Mouse (Mus musculus) liver, adult 2 months (tissue): ENCODE results near the gene Fam213a. TPM values are rescaled to one million over a fixed set of nuclear protein-coding genes. Genes with fewer than 3 reads are reported as not detected.

Experiments used
- DNase-seq: peaks from one replicate; pipeline ENCODE4 v3.0.0-alpha.2; 2011; ENCODE audit warnings: low read depth, low spot score; ENCODE audit errors: extremely low read depth
- H3K27ac ChIP-seq: fragments of 200-500 bp; replicated peaks from 2 replicates; pipeline ENCODE4 v1.5.1; 2012; ENCODE audit warnings: low read depth, mild to moderate bottlenecking, control low read depth, inconsistent platforms, low read length; ENCODE audit not compliant: insufficient read depth
- H3K27me3 ChIP-seq: fragments of 200-500 bp; 2 replicates; pipeline ENCODE4 v1.6.1; 2012; ENCODE audit warnings: mild to moderate bottlenecking, moderate library complexity, low read length, inconsistent platforms; ENCODE audit not compliant: control insufficient read depth, insufficient read depth
- H3K36me3 ChIP-seq: fragments of 200-500 bp; 2 replicates; pipeline ENCODE4 v1.6.1; 2012; ENCODE audit warnings: low read length, inconsistent platforms; ENCODE audit not compliant: control insufficient read depth, insufficient read depth
- H3K4me1 ChIP-seq: fragments of 200-500 bp; 2 replicates; pipeline ENCODE4 v1.6.1; 2011; ENCODE audit warnings: low read length; ENCODE audit not compliant: control insufficient read depth, insufficient read depth
- H3K4me3 ChIP-seq: fragments of 200-500 bp; 2 replicates; pipeline ENCODE4 v1.5.1; 2011; ENCODE audit warnings: low read depth, mild to moderate bottlenecking, control low read depth, low read length, moderate library complexity; ENCODE audit not compliant: insufficient read depth
- H3K79me2 ChIP-seq: fragments of 200-500 bp; 2 replicates; pipeline ENCODE4 v1.6.1; 2012; ENCODE audit warnings: inconsistent platforms, mild to moderate bottlenecking, low read length, moderate library complexity; ENCODE audit not compliant: control insufficient read depth, insufficient read depth
- H3K9ac ChIP-seq: fragments of 200-500 bp; 2 replicates; pipeline ENCODE4 v1.6.1; 2012; ENCODE audit warnings: low read depth, mild to moderate bottlenecking, control low read depth, inconsistent platforms, low read length
- CTCF ChIP-seq: fragments of 200-500 bp; IDR thresholded peaks from 2 replicates; pipeline ENCODE4 v1.5.1; 2011; ENCODE audit warnings: low read depth, low read length, control low read depth
- POLR2A ChIP-seq: fragments of 200-500 bp; IDR thresholded peaks from 2 replicates; pipeline ENCODE4 v1.6.1; 2011; ENCODE audit warnings: low read length, control low read depth; ENCODE audit not compliant: insufficient read depth; ENCODE audit errors: extremely low read depth
- WGBS: fragments of 180-500 bp; shearing (Covaris S2); methylation state at CpG from one replicate; pipeline ENCODE4 v1.1.7; 2018; 5-methylcytosine and 5-hydroxymethylcytosine counted together
- polyA plus RNA-seq: library from polyadenylated mRNA; depleted of rRNA; stranded (reverse); fragments of >200 nt; gene quantifications from 2 replicates; pipeline ENCODE4 v1.2.3, GENCODE M21; 2012
- total RNA-seq: library from RNA; depleted of rRNA; stranded (reverse); fragments of >200 nt; gene quantifications from 2 replicates; pipeline ENCODE4 v1.2.3, GENCODE M21; 2014

The Fam213a gene
- total and polyA plus RNA-seq, 2 experiments, result 42.2 to 66.3 TPM

DNA sequence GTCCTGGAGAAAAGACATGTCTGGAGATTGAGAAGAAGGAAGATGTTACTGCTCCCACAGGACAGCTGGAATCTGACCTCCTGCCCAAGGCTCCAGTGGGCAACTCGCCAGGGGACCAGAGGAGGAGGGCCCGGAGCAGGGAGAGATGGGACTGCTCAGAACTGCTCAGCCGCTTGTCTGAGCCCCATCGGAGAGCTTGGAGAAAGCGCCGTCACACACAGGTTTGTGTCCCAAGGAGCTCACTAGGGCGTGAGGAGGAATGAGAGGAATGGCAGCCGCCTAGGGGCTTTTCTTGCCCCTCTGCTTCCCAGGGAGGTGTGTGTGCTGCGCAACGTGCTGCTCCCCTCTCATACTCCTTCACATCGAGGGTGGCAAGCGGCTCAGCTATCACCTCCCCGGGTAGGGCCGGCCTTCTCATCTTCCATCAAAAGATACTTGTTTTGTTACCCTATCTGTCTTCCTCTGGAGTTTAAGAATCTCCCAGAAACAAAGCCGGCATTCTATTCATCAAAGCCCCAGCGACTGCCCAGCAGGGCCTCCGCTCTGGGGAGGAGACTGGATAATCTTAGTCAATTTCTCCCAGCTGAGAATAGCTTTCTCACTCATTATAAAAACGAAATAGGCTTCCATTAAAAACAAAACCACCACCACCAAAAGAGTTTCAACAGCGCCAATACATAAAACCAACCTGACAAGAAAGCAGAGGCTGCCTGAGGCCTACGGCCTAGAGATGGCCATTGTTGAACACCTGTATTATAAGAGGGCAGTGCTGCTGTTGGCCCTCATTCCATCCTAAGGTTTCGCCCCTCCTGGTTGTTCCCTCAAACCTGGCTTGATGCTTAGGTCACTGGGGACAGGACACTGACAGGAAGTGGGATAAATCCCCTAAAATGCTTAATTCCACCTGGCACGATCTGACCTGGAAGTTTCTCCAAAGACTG is 9.1 kb downstream of the Fam213a start:
- no peak for DNase-seq

DNA sequence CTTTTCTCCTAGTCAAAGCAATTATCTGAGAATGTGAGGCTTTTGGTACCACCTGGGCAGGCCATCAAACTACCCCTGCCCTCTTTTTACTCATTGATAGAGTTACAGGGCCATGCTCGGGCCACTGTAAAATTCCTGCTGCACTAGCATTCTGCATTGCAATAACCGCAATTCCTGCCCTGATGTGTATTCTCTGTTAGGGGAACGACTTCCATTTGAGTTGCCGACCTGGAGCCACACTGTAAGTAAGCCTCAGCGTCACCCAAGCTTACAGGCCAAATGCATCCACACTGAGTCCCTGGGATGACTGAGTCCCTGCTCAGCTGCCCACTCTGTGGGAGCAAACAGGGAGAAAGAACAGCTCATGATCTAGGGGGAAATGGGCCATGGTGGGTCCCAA is 12.0 kb downstream of the Fam213a start:
- H3K4me1 ChIP-seq, result no peaks in the 10 kb centered on the region
- no peak overlapping the region for H3K9ac ChIP-seq
- 95% methylated on average over 5 of the region's 5 CpGs for WGBS
- peaks cover 12% of the 10 kb centered on the region for H3K36me3 ChIP-seq
- TF ChIP-seq CTCF (no peak), POLR2A (no peak)
- no peak for DNase-seq
- no peaks in the 10 kb centered on the region for H3K79me2 ChIP-seq
- no peak overlapping the region for H3K4me3 ChIP-seq
- no peak overlapping the region for H3K27ac ChIP-seq
- no peaks in the 10 kb centered on the region for H3K27me3 ChIP-seq

More for the DNA sequence above, 9.1 kb downstream of the Fam213a start:
- no peaks in the 10 kb centered on the region for H3K27me3 ChIP-seq
- TF ChIP-seq CTCF (no peak), POLR2A (no peak)
- peaks cover 5% of the 10 kb centered on the region; the same call in 1 of the 2 replicates for H3K36me3 ChIP-seq
- no peaks in the 10 kb centered on the region for H3K79me2 ChIP-seq
- no peak overlapping the region for H3K9ac ChIP-seq
- no peak overlapping the region for H3K4me3 ChIP-seq
- H3K27ac ChIP-seq, result no peak overlapping the region
- peaks cover 4% of the 10 kb centered on the region; the same call in 1 of the 2 replicates for H3K4me1 ChIP-seq
- 73% methylated on average over 22 of the region's 22 CpGs for whole genome bisulfite sequencing

DNA sequence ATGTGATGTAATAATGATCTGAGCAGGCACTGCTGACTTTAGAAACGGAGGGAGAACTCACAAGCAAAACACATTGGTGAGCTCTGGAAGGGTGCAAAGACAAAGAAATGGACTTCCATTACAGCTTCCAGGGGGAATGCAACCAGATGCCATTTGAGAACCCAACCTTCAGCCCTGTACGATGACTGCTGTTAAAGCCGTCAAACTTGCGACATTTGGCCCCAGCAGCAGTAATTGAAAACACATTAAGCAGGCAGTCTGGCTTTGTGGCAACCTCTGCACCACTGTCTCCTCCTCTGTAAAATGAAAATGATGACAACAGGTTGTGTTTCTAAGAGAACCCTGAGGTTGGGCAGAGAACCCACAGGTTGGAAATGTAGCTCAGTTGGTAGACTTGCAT is 12.8 kb downstream of the Fam213a start:
- Histone ChIP-seq H3K4me1 (no peaks in the 10 kb centered on the region), H3K4me3 (no peak overlapping the region), H3K27ac (no peak overlapping the region), H3K9ac (no peak overlapping the region), H3K79me2 (no peaks in the 10 kb centered on the region), H3K36me3 (peaks cover 14% of the 10 kb centered on the region), H3K27me3 (no peaks in the 10 kb centered on the region)
- 92% methylated on average over 4 of the region's 4 CpGs for WGBS
- no peak for DNase-seq
- TF ChIP-seq POLR2A (no peak), CTCF (no peak)

DNA sequence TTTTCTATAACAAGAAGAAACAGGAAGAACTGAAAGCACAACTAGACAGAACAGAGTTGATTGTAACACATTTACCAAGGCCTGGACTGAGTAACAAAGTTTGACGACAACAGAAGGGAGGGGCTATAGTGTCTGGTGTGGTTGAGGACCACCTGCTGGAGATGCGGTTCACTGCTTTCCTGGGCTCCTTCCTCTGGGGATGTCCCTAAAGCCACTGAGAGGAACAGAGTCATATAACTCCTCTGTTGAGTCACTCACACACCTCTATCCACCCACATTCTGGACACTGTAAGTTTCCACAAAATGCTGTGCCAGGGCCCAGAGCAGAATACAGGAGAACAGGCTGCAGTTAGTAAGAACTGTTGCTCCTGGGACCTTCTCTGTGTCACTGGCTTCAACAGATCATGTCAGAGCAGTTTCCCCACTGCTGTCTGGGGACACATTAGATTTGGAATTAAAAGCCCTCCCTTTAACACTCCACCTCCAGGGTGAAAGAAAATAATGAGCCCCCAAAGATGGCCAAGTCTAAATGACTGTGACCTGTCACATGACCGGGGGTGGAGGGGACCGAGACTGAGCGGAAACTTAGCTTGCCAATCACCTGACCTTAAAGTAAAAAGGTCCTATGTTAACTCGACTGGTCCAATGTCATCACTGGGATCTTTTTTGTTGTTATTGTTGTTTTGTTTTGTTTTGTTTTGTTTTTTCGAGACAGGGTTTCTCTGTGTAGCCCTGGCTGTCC is 13.5 kb downstream of the Fam213a start:
- H3K36me3 ChIP-seq, result peaks cover 14% of the 10 kb centered on the region
- 83% methylated on average over 7 of the region's 7 CpGs for WGBS

DNA sequence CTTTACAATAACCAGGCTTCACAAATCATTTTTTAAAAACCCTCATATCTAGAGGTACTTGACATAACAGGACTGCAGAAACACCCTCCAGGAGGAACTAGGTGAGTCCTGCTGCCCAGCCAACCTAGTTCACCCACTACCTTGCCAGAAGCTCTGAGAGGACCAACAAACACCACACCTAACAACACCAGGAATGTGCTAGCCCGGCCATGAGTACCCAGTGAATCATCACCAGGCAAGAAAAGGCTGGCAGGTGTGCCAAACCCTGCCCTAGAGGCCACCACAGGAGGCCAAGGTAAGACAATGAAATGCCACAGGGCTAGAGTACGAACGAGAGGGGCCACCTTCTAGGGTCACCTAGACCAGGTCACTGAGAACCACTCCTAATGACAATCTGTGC is 17.4 kb downstream of the Fam213a start:
- H3K4me3 ChIP-seq, result no peak overlapping the region
- no peaks in the 10 kb centered on the region for H3K27me3 ChIP-seq
- no peak overlapping the region for H3K27ac ChIP-seq
- H3K79me2 ChIP-seq, result no peaks in the 10 kb centered on the region
- H3K9ac ChIP-seq, result no peak overlapping the region
- no peaks in the 10 kb centered on the region for H3K4me1 ChIP-seq
- peaks cover 16% of the 10 kb centered on the region for H3K36me3 ChIP-seq
- no peak for TF ChIP-seq CTCF
- TF ChIP-seq POLR2A, result no peak
- DNase-seq, result no peak
- WGBS, result 81% methylated on average over 3 of the region's 3 CpGs

More for the DNA sequence above, 13.5 kb downstream of the Fam213a start:
- Histone ChIP-seq H3K27ac (no peak overlapping the region), H3K4me1 (no peaks in the 10 kb centered on the region), H3K9ac (no peak overlapping the region), H3K27me3 (no peaks in the 10 kb centered on the region), H3K79me2 (no peaks in the 10 kb centered on the region), H3K4me3 (no peak overlapping the region)
- no peak for TF ChIP-seq POLR2A
- no peak for TF ChIP-seq CTCF
- no peak for DNase-seq
